8 mouse cellular contexts compared by ENCODE assay signal in the genomic region with DNA sequence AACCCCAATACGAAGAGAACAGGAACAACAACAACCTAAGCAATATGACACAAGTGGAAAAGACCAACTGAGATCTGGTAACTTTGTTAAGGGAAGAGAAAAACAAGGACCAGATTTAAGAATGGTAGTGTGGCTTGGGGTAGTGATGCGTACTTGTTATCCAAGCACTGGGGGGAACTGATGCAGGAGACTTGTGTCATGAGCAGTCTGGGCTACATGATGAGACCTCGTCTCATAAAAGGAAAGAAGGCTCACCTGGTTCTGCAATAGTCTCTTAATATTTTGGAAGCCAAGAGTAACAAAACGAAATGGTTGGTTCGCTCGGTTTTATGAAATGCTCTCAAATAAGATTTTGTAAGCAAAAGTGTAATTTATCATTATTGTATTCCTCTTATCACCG. TPM values are rescaled to one million over a fixed set of nuclear protein-coding genes. Genes with fewer than 3 reads are reported as not detected.
DNase-seq lines count a peak whose midpoint lies in the region; ATAC-seq and TF ChIP-seq lines count a peak whose summit lies in the region.

No protein-coding gene starts in this region.

- no peak for TF ChIP-seq POLR2A in thymus, adult 2 months (IDR thresholded peaks at IDR 0.05; ENCODE audit: control insufficient read depth, extremely low read depth, insufficient read depth, low read length, poor library complexity)

- peak overlapping the region; percentile 99 for H3K27ac ChIP-seq in left cerebral cortex, adult 2 months
- no peak overlapping the region for H3K27ac ChIP-seq in embryonic facial prominence, embryonic 15.5 days (replicated peaks)
- H3K27ac ChIP-seq in limb, embryonic 10.5 days: no peak overlapping the region
- H3K27ac ChIP-seq in neural tube, embryonic 14.5 days (ENCODE audit: low read depth, low read length): no peak overlapping the region
- no peak overlapping the region for H3K27ac ChIP-seq in thymus, adult 2 months (ENCODE audit: control insufficient read depth, insufficient read depth, low read length)

- peak overlapping the region; percentile 63 for H3K4me3 ChIP-seq in left cerebral cortex, adult 2 months
- H3K4me3 ChIP-seq in embryonic facial prominence, embryonic 15.5 days (replicated peaks): peak overlapping the region; percentile 58
- peak overlapping the region; percentile 61 for H3K4me3 ChIP-seq in limb, embryonic 10.5 days
- H3K4me3 ChIP-seq in neural tube, embryonic 14.5 days (ENCODE audit: low read depth, low read length): peak overlapping the region; percentile 39
- H3K4me3 ChIP-seq in thymus, adult 2 months (ENCODE audit: control insufficient read depth, insufficient read depth, low read length): no peak overlapping the region

- intact Hi-C loops in left cerebral cortex, adult 2 months (cut with DNase I): loop anchor here (5.0 kb wide), 1 partner anchor 45 kb away; a partner anchor contains a TSS
- intact Hi-C loops in left cerebral cortex, postnatal 25 days (cut with DNase I): loop anchor here (2.0 to 5.0 kb wide), 2 partner anchors 27 to 45 kb away; a partner anchor contains a TSS

- ATAC-seq in embryonic facial prominence, embryonic 15.5 days (ENCODE audit: insufficient number of reproducible peaks, low FRiP score, low TSS enrichment, low read depth): no peak
- ATAC-seq in neural tube, embryonic 14.5 days (ENCODE audit: low read depth): no peak

- WGBS in embryonic facial prominence, embryonic 15.5 days: 38% methylated on average over 7 of the region's 7 CpGs
- 41% methylated on average over 7 of the region's 7 CpGs for WGBS in limb, embryonic 10.5 days
- 36% methylated on average over 7 of the region's 7 CpGs for WGBS in neural tube, embryonic 14.5 days
- WGBS in thymus, adult 2 months: 48% methylated on average over 7 of the region's 7 CpGs

- peak overlapping the region; percentile 59 for H3K4me2 ChIP-seq in embryonic facial prominence, embryonic 15.5 days (replicated peaks)
- H3K4me2 ChIP-seq in neural tube, embryonic 14.5 days (ENCODE audit: low read depth, low read length): peak overlapping the region; percentile 46

- TF ChIP-seq CTCF in left cerebral cortex, adult 2 months (IDR thresholded peaks at IDR 0.05): no peak
- TF ChIP-seq CTCF in thymus, adult 2 months (IDR thresholded peaks at IDR 0.05; ENCODE audit: borderline replicate concordance, control insufficient read depth, extremely low read depth, insufficient read depth, low read length, poor library complexity): no peak

- H3K9me3 ChIP-seq in embryonic facial prominence, embryonic 15.5 days (replicated peaks): no peaks in the 10 kb centered on the region
- no peaks in the 10 kb centered on the region for H3K9me3 ChIP-seq in limb, embryonic 10.5 days (replicated peaks)
- no peaks in the 10 kb centered on the region for H3K9me3 ChIP-seq in neural tube, embryonic 14.5 days (ENCODE audit: control insufficient read depth, low read length)

- no peaks in the 10 kb centered on the region for H3K4me1 ChIP-seq in embryonic facial prominence, embryonic 15.5 days
- H3K4me1 ChIP-seq in limb, embryonic 10.5 days: peaks cover 6% of the 10 kb centered on the region
- 0 out of 2 replicates have a peak, but pooled peaks cover 2% of the 10 kb centered on the region for H3K4me1 ChIP-seq in neural tube, embryonic 14.5 days (ENCODE audit: control insufficient read depth, insufficient read depth, low read length)
- no peaks in the 10 kb centered on the region for H3K4me1 ChIP-seq in thymus, adult 2 months (replicated peaks; ENCODE audit: control insufficient read depth, insufficient read depth, low read length)

- H3K9ac ChIP-seq in embryonic facial prominence, embryonic 15.5 days: peak overlapping the region; percentile 63
- H3K9ac ChIP-seq in neural tube, embryonic 14.5 days (replicated peaks; ENCODE audit: low read depth, low read length): peak overlapping the region; percentile 57; the same call in 1 of the 2 replicates

- no peaks in the 10 kb centered on the region for H3K27me3 ChIP-seq in embryonic facial prominence, embryonic 15.5 days
- H3K27me3 ChIP-seq in limb, embryonic 10.5 days (ENCODE audit: low read depth, poor library complexity, severe bottlenecking): no peaks in the 10 kb centered on the region
- no peaks in the 10 kb centered on the region for H3K27me3 ChIP-seq in neural tube, embryonic 14.5 days (ENCODE audit: control insufficient read depth, insufficient read depth, low read length)
- no peaks in the 10 kb centered on the region for H3K27me3 ChIP-seq in thymus, adult 2 months (ENCODE audit: control insufficient read depth, insufficient read depth, low read length)

- DNase-seq in left cerebral cortex, adult 2 months (ENCODE audit: extremely low spot score in 1 of 2, low spot score in 2 of 2): no peak
- no peak for DNase-seq in left cerebral cortex, postnatal 25 days (ENCODE audit: low spot score in 2 of 2)
- DNase-seq in limb, embryonic 10.5 days (ENCODE audit: low spot score): no peak
- DNase-seq in spleen, adult 18-20 months: no peak
- no peak for DNase-seq in thymus, adult 2 months
- DNase-seq in thymus, postnatal 0 days (ENCODE audit: low spot score): no peak

- H3K36me3 ChIP-seq in embryonic facial prominence, embryonic 15.5 days: no peaks in the 10 kb centered on the region
- no peaks in the 10 kb centered on the region for H3K36me3 ChIP-seq in limb, embryonic 10.5 days
- no peaks in the 10 kb centered on the region for H3K36me3 ChIP-seq in neural tube, embryonic 14.5 days (ENCODE audit: control insufficient read depth, insufficient read depth, low read length)
- no peaks in the 10 kb centered on the region for H3K36me3 ChIP-seq in thymus, adult 2 months (ENCODE audit: control insufficient read depth, insufficient read depth, low read length)

RNA-seq across cellular contexts. Expression of a gene that starts 25.0 kb away (rescaled TPM):
- 100 to 1,000 TPM; 394 to 436 TPM for total RNA-seq in left cerebral cortex, adult 2 months (2021)
- total RNA-seq in left cerebral cortex, postnatal 25 days (2021): 100 to 1,000 TPM; 394 to 433 TPM
- polyA plus RNA-seq in embryonic facial prominence, embryonic 15.5 days (2015; fragmentation: Nextera tagmentation; extraction: Ambion mirVana): 105 and 107 TPM in 2 replicates
- 81.9 and 92.3 TPM in 2 replicates for polyA plus RNA-seq in limb, embryonic 10.5 days (2016; fragmentation: Nextera tagmentation; extraction: Ambion mirVana)
- polyA plus RNA-seq in neural tube, embryonic 14.5 days (2014; fragmentation: Nextera tagmentation; extraction: Ambion mirVana): 324 and 339 TPM in 2 replicates
- polyA plus RNA-seq in thymus, adult 2 months (2012; rRNA removed): 25.9 and 36.9 TPM in 2 replicates
- polyA plus RNA-seq in thymus, postnatal 0 days (2015; fragmentation: Nextera tagmentation; extraction: Ambion mirVana): 44.4 and 47.4 TPM in 2 replicates

RNA-seq across cellular contexts. Expression of a gene that starts 25.9 kb away (rescaled TPM):
- 10 to 100 TPM; 73.3 to 78.9 TPM for total RNA-seq in left cerebral cortex, adult 2 months (2021)
- total RNA-seq in left cerebral cortex, postnatal 25 days (2021): 10 to 100 TPM; 64.9 to 66.2 TPM
- 75.0 and 77.7 TPM in 2 replicates for polyA plus RNA-seq in embryonic facial prominence, embryonic 15.5 days (2015; fragmentation: Nextera tagmentation; extraction: Ambion mirVana)
- polyA plus RNA-seq in limb, embryonic 10.5 days (2016; fragmentation: Nextera tagmentation; extraction: Ambion mirVana): 57.3 and 59.5 TPM in 2 replicates
- 87.5 and 88.7 TPM in 2 replicates for polyA plus RNA-seq in neural tube, embryonic 14.5 days (2014; fragmentation: Nextera tagmentation; extraction: Ambion mirVana)
- 11.3 and 12.2 TPM in 2 replicates for polyA plus RNA-seq in thymus, adult 2 months (2012; rRNA removed)
- 102 TPM in 2 replicates for polyA plus RNA-seq in thymus, postnatal 0 days (2015; fragmentation: Nextera tagmentation; extraction: Ambion mirVana)

RNA-seq across cellular contexts. Expression of a gene that starts 45.4 kb away (rescaled TPM):
- 10 to 100 TPM in 1 of 2 experiments, 1 to 10 TPM in 1; 9.3 to 12.3 TPM for total RNA-seq in left cerebral cortex, adult 2 months (2021)
- total RNA-seq in left cerebral cortex, postnatal 25 days (2021): 10 to 100 TPM; 10.2 to 11.2 TPM
- polyA plus RNA-seq in embryonic facial prominence, embryonic 15.5 days (2015; fragmentation: Nextera tagmentation; extraction: Ambion mirVana): 19.7 and 20.8 TPM in 2 replicates
- polyA plus RNA-seq in limb, embryonic 10.5 days (2016; fragmentation: Nextera tagmentation; extraction: Ambion mirVana): 19.3 and 21.3 TPM in 2 replicates
- polyA plus RNA-seq in neural tube, embryonic 14.5 days (2014; fragmentation: Nextera tagmentation; extraction: Ambion mirVana): 15.2 and 18.1 TPM in 2 replicates
- polyA plus RNA-seq in thymus, adult 2 months (2012; rRNA removed): 9.1 and 10.1 TPM in 2 replicates
- 18.4 and 18.6 TPM in 2 replicates for polyA plus RNA-seq in thymus, postnatal 0 days (2015; fragmentation: Nextera tagmentation; extraction: Ambion mirVana)
